12 mouse cellular contexts compared by ENCODE assay signal in the genomic region with DNA sequence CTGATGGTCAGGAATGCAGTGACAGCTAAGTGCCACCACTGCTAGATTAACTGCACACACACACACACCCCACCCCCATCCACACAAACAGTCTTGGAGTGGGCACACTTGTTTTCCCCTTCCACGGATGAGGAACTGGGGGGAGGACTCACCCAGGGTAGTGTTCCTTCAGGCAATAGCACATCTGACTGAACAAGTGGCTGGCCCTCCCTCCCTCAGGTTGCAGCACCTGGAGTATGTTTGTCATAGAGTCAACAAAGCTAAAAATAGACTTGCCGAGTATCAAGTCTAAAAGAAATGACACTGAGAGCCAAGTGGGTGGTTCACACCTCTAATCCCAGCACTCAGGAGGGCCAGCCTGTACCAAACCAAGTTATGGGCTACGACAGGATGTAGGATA.
DNase-seq lines count a peak whose midpoint lies in the region; ATAC-seq and TF ChIP-seq lines count a peak whose summit lies in the region.
"Had no signal": no experiment of that assay in that cellular context is flagged by ENCODE, and none has a peak within 500 bp of the region (broad histone marks: within the 10 kb centered on the region; RNA-seq: fewer than 3 reads in every experiment).

No protein-coding gene starts in this region.

- no peak overlapping the region for H3K4me2 ChIP-seq in midbrain, embryonic 11.5 days
- no peak overlapping the region for H3K4me2 ChIP-seq in midbrain, embryonic 15.5 days
- H3K4me2 ChIP-seq: neural tube, embryonic 12.5 days had no signal

- H3K36me3 ChIP-seq in midbrain, embryonic 11.5 days (ENCODE audit: control insufficient read depth, insufficient read depth, low read length), result no peaks in the 10 kb centered on the region
- no peaks in the 10 kb centered on the region for H3K36me3 ChIP-seq in midbrain, embryonic 15.5 days (replicated peaks)
- H3K36me3 ChIP-seq: neural tube, embryonic 12.5 days had no signal

- H3K27me3 ChIP-seq in midbrain, embryonic 11.5 days (ENCODE audit: control insufficient read depth, insufficient read depth, low read length), result no peaks in the 10 kb centered on the region
- no peaks in the 10 kb centered on the region for H3K27me3 ChIP-seq in midbrain, embryonic 15.5 days (replicated peaks)
- no peaks in the 10 kb centered on the region for H3K27me3 ChIP-seq in cerebellum, adult 2 months (ENCODE audit: control insufficient read depth, insufficient read depth, low read length)
- H3K27me3 ChIP-seq: neural tube, embryonic 12.5 days had no signal

- no peak for TF ChIP-seq POLR2A in lung, adult 2 months (IDR thresholded peaks at IDR 0.05; ENCODE audit: borderline replicate concordance, extremely low read depth, low read depth, low read length)
- no peak for TF ChIP-seq POLR2A in cerebellum, adult 2 months (IDR thresholded peaks at IDR 0.05; ENCODE audit: borderline replicate concordance, insufficient read depth, low read length)

- H3K4me1 ChIP-seq in midbrain, embryonic 11.5 days (ENCODE audit: control insufficient read depth, insufficient read depth, low read length), result no peaks in the 10 kb centered on the region
- H3K4me1 ChIP-seq in midbrain, embryonic 15.5 days, result peaks cover 6% of the 10 kb centered on the region; the same call in 1 of the 2 replicates
- peaks cover 9% of the 10 kb centered on the region for H3K4me1 ChIP-seq in lung, adult 2 months (ENCODE audit: control insufficient read depth, insufficient read depth, low read length)
- H3K4me1 ChIP-seq in cerebellum, adult 2 months (ENCODE audit: control insufficient read depth, insufficient read depth, low read length), result peaks cover 6% of the 10 kb centered on the region; the same call in 1 of the 2 replicates

- H3K27ac ChIP-seq in midbrain, embryonic 11.5 days (ENCODE audit: low read depth, low read length), result no peak overlapping the region
- no peak overlapping the region for H3K27ac ChIP-seq in midbrain, embryonic 15.5 days
- no peak overlapping the region for H3K27ac ChIP-seq in cerebellum, adult 2 months (ENCODE audit: insufficient read depth, low read length)
- H3K27ac ChIP-seq: macrophage; neural tube, embryonic 12.5 days had no signal

- peak; percentile 68 for DNase-seq in midbrain, embryonic 11.5 days (ENCODE audit: low spot score, missing footprints)
- peak; percentile 39 for DNase-seq in kidney, adult 18-20 months
- DNase-seq in lung, adult 2 months, result peak; percentile 66
- no peak for DNase-seq in natural killer cell, adult 2 months (ENCODE audit: low spot score in 2 of 2)
- no peak for DNase-seq in embryo, embryonic 9.5 days (ENCODE audit: extremely low spot score)
- DNase-seq in cerebellum, adult 2 months, result no peak
- DNase-seq: cerebellum, adult 9-11 months; right cerebral cortex, postnatal 25 days; thymus, postnatal 25 days had no signal

- H3K9me3 ChIP-seq in midbrain, embryonic 11.5 days (ENCODE audit: control insufficient read depth, low read length), result no peaks in the 10 kb centered on the region
- no peaks in the 10 kb centered on the region for H3K9me3 ChIP-seq in midbrain, embryonic 15.5 days
- H3K9me3 ChIP-seq: neural tube, embryonic 12.5 days had no signal

- no peak overlapping the region for H3K9ac ChIP-seq in midbrain, embryonic 11.5 days (ENCODE audit: low read length)
- H3K9ac ChIP-seq in midbrain, embryonic 15.5 days, result no peak overlapping the region
- H3K9ac ChIP-seq: neural tube, embryonic 12.5 days had no signal

- TF ChIP-seq CTCF in lung, adult 2 months (IDR thresholded peaks at IDR 0.05; ENCODE audit: insufficient read depth, low read length), result no peak
- no peak for TF ChIP-seq CTCF in cerebellum, adult 2 months (IDR thresholded peaks at IDR 0.05; ENCODE audit: borderline replicate concordance, insufficient read depth, low read depth, low read length)

- H3K4me3 ChIP-seq in midbrain, embryonic 11.5 days (ENCODE audit: low read depth, low read length), result no peak overlapping the region
- H3K4me3 ChIP-seq in midbrain, embryonic 15.5 days, result no peak overlapping the region
- no peak overlapping the region for H3K4me3 ChIP-seq in lung, adult 2 months (replicated peaks; ENCODE audit: extremely low read depth, low read depth, low read length)
- no peak overlapping the region for H3K4me3 ChIP-seq in cerebellum, adult 2 months (replicated peaks; ENCODE audit: insufficient read depth, low read depth, low read length)
- H3K4me3 ChIP-seq: neural tube, embryonic 12.5 days had no signal

- no peak for ATAC-seq in midbrain, embryonic 11.5 days (ENCODE audit: low FRiP score)
- ATAC-seq in midbrain, embryonic 15.5 days (replicated peaks), result no peak

- 78% methylated on average over 3 of the region's 3 CpGs for WGBS in midbrain, embryonic 11.5 days
- WGBS in midbrain, embryonic 15.5 days, result 73% methylated on average over 3 of the region's 3 CpGs
- 36% methylated on average over 3 of the region's 3 CpGs for whole genome bisulfite sequencing in lung, adult 2 months
- WGBS in cerebellum, adult 2 months, result 56% methylated on average over 3 of the region's 3 CpGs

Comparison
In these comparisons a context has a peak if more than half of its experiments do, and no peak if none do; other contexts are left out.
1. DNase-seq: peak in midbrain, embryonic 11.5 days (single experiment), kidney, adult 18-20 months (single experiment) and lung, adult 2 months (single experiment); none in natural killer cell, adult 2 months (0 of 2), embryo, embryonic 9.5 days (single experiment) and cerebellum, adult 2 months (0 of 2).